Mouse (Mus musculus): ENCODE measurements around the gene Sco2.

Sco2 gene

GRCm38 (mm10) chr15:89326441-89326840, 47.2 kb downstream of the Sco2 start:
- CTCF ChIA-PET: no interaction called here

GRCm38 (mm10) chr15:89323656-89324055, 50.0 kb downstream of the Sco2 start:
- CTCF ChIA-PET: interaction anchor here (0.6 to 0.9 kb wide), 2 partner anchors 16 to 114 kb away, joined by 3 to 7 read pairs; no protein-coding TSS in a partner anchor

GRCm38 (mm10) chr15:89322670-89323522, 50.8 kb downstream of the Sco2 start, which contains the start of gene Adm2:
TSS of gene Adm2 (plus strand) at chr15:89322720.
- CTCF ChIA-PET: interaction anchor here (0.6 kb wide), 1 partner anchor 17 kb away, joined by 3 read pairs; no protein-coding TSS in a partner anchor

All from spleen, embryonic (tissue).